Mouse (Mus musculus) hindbrain, embryonic 12.5 days (tissue): Measurements from ENCODE around the gene Igfbp6. TPM values are rescaled to one million over a fixed set of nuclear protein-coding genes. Genes with fewer than 3 reads are reported as not detected.

Experiments
- ATAC-seq: fragments of 200-750 bp; cut with Nextera tagmentation; 2 replicates; pipeline ENCODE4 v1.8.0; 2017; ENCODE audit warnings: moderate TSS enrichment; ENCODE audit not compliant: low FRiP score
- H3K27ac ChIP-seq: fragments of 300-500 bp; sonication (generic); 2 replicates; pipeline ENCODE4 v1.5.1; 2016; ENCODE audit warnings: mild to moderate bottlenecking
- H3K27me3 ChIP-seq: fragments of 300-500 bp; sonication (generic); 2 replicates; pipeline ENCODE4 v1.6.1; 2016; ENCODE audit warnings: mild to moderate bottlenecking
- H3K36me3 ChIP-seq: fragments of 300-500 bp; sonication (generic); 2 replicates; pipeline ENCODE4 v1.6.1; 2016; ENCODE audit warnings: mild to moderate bottlenecking
- H3K4me1 ChIP-seq: fragments of 300-500 bp; sonication (generic); 2 replicates; pipeline ENCODE4 v1.6.1; 2016
- H3K4me2 ChIP-seq: fragments of 300-500 bp; sonication (generic); replicated peaks from 2 replicates; pipeline ENCODE4 v1.6.1; 2016; ENCODE audit warnings: mild to moderate bottlenecking
- H3K4me3 ChIP-seq: fragments of 300-500 bp; sonication (generic); 2 replicates; pipeline ENCODE4 v1.5.1; 2016; ENCODE audit warnings: mild to moderate bottlenecking
- H3K9ac ChIP-seq: fragments of 300-500 bp; sonication (generic); 2 replicates; pipeline ENCODE4 v1.6.1; 2016; ENCODE audit warnings: mild to moderate bottlenecking, moderate library complexity
- H3K9me3 ChIP-seq: fragments of 300-500 bp; sonication (generic); replicated peaks from 2 replicates; pipeline ENCODE4 v1.6.1; 2016; ENCODE audit warnings: mild to moderate bottlenecking
- WGBS: fragments of 180-500 bp; shearing (Covaris S2); methylation state at CpG from one replicate; pipeline ENCODE4 v1.1.7; 2016; 5-methylcytosine and 5-hydroxymethylcytosine counted together
- polyA plus RNA-seq: library from polyadenylated mRNA; unstranded; fragments of >200 nt; fragmentation: Nextera tagmentation; extraction: Ambion mirVana; gene quantifications from 2 replicates; pipeline ENCODE4 v1.2.1, GENCODE M21; 2016

Igfbp6 gene
- polyA plus RNA-seq, 1 experiment from 2014 or later, result not detected

DNA sequence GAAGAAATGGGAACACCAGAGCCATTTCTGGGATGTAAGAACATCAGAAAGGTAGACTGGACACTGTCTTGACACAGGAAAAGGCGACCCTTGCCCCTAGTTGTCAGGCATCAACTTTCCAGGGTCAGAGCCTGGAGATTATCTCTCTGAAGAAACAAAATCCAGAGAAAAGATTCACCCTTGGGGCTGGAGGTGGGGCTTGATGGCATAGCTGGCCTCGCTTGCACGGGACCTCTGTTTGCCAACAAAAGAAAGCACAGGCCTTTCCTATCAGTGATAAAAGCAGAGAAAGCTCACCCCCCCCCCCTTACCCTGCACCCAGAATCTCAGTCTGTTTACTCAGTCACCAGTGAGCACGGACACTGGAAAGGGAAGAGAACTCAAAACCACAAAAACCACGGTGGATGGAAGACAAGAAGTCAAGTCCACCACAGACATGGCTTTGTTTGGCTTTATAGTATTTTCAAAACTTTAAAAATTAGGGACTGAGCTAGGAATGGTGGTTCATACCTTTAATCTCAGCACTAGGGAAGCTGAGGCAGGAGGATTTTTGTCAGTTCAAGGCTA is 48.7 kb downstream of the Igfbp6 start:
- no peak overlapping the region for H3K27ac ChIP-seq
- H3K36me3 ChIP-seq, result 0 out of 2 replicates have a peak, but pooled peaks cover 5% of the 10 kb centered on the region
- H3K27me3 ChIP-seq, result no peaks in the 10 kb centered on the region
- H3K9ac ChIP-seq, result no peak overlapping the region
- ATAC-seq, result no peak
- no peaks in the 10 kb centered on the region for H3K4me1 ChIP-seq
- 65% methylated on average over 5 of the region's 5 CpGs for WGBS
- no peak overlapping the region for H3K4me2 ChIP-seq
- H3K4me3 ChIP-seq, result no peak overlapping the region
- no peaks in the 10 kb centered on the region for H3K9me3 ChIP-seq

DNA sequence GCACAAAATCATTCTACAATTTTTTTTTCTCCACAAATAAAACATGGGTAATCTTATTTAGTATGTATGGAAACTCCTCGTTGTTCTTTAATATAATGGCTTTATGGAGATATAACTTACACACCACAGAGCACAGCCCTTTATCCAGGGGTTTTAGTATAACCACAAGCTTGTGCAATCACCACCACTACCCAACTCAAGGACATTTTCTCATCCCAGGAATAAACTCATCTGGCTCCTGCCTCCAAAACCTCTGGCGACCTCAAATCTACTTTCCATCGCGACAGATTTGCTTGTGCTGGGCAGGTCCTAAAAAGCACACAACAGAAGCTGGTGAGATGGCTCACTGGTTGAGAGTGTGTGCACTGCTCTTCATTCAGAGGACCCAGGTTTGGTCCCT is 49.5 kb downstream of the Igfbp6 start:
- 90% methylated on average over 4 of the region's 4 CpGs for WGBS
- Histone ChIP-seq H3K9ac (no peak overlapping the region), H3K4me1 (no peaks in the 10 kb centered on the region), H3K27me3 (no peaks in the 10 kb centered on the region), H3K9me3 (no peaks in the 10 kb centered on the region), H3K4me3 (no peak overlapping the region), H3K36me3 (no peaks in the 10 kb centered on the region), H3K4me2 (no peak overlapping the region), H3K27ac (no peak overlapping the region)
- ATAC-seq, result no peak

DNA sequence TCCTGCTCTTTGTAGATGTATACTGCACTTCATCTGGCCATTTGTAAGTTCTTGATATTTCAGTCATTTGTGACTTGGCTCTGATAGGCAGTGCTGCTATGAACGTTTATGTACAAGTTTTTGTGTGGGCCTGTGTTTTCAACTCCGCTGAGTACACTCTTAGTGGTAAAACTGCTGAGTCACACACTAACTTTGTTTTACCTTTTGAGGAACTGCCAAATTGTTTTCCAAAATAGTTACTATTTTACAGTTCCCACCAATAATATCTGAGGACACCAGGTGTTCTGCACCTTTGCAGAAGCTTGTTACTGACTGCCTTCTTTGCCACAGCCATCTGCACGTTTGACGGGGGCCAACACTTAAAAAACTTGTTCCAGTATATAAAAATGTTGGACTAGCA is 50.3 kb downstream of the Igfbp6 start:
- H3K9me3 ChIP-seq, result no peaks in the 10 kb centered on the region
- WGBS, result 88% methylated on average over 4 of the region's 4 CpGs
- no peak for ATAC-seq
- H3K36me3 ChIP-seq, result no peaks in the 10 kb centered on the region
- no peak overlapping the region for H3K4me3 ChIP-seq
- no peak overlapping the region for H3K27ac ChIP-seq
- H3K9ac ChIP-seq, result no peak overlapping the region
- H3K4me1 ChIP-seq, result no peaks in the 10 kb centered on the region
- no peaks in the 10 kb centered on the region for H3K27me3 ChIP-seq
- no peak overlapping the region for H3K4me2 ChIP-seq

DNA sequence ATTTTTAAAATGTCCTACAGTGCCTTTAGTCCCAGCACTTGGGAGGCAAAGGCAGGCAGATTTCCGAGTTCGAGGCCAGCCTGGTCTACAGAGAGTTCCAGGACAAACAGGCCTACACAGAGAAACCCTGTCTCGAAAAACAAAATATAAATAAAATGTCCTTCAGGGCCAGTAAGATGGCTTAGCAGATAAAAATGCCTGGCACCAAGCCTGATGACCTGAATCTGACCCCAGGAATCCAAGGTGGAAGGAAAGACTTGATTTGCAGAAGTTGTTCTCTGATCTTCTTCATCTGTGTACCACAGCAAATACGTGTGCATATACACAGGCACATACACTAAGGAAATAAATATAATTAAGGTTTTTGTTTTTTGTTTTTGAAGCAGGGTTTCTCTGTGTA is 51.2 kb downstream of the Igfbp6 start:
- Histone ChIP-seq H3K4me3 (no peak overlapping the region), H3K4me2 (no peak overlapping the region), H3K27ac (no peak overlapping the region), H3K27me3 (no peaks in the 10 kb centered on the region), H3K36me3 (no peaks in the 10 kb centered on the region), H3K9me3 (no peaks in the 10 kb centered on the region), H3K4me1 (no peaks in the 10 kb centered on the region), H3K9ac (no peak overlapping the region)
- 88% methylated on average over 4 of the region's 4 CpGs for WGBS
- ATAC-seq, result no peak

DNA sequence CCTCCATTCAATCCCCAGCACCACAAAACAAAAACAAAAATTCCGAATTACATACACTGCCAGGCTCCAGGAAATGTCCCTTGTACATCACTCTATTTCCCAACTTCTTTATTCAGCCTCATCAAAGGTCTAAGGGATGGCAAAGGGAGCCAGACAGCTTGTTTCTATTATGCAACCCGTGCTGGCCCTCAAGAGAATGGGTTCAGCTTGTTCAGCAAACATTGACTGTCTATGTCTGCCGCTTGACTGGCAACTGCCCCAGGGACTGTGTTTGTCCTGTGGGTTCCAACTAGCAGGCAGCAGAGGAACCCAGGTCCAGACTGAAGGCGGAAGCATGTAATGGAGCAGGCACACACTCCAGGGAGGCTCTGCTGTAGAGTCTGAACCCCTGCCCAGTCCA is 54.7 kb downstream of the Igfbp6 start:
- ATAC-seq, result no peak
- H3K9ac ChIP-seq, result no peak overlapping the region
- H3K27ac ChIP-seq, result no peak overlapping the region
- H3K4me1 ChIP-seq, result peaks cover 7% of the 10 kb centered on the region
- H3K4me3 ChIP-seq, result no peak overlapping the region
- no peak overlapping the region for H3K4me2 ChIP-seq
- H3K36me3 ChIP-seq, result no peaks in the 10 kb centered on the region
- WGBS, result 79% methylated on average over 4 of the region's 4 CpGs
- H3K9me3 ChIP-seq, result no peaks in the 10 kb centered on the region
- H3K27me3 ChIP-seq, result no peaks in the 10 kb centered on the region

Other genes starting within 250 kb of the Igfbp6 start
- 0.21 TPM in 1 of 2 replicates, not detected in the other for gene Krt4, start 219.6 kb upstream of the Igfbp6 start, polyA plus RNA-seq
- gene Krt79, start 204.0 kb upstream of the Igfbp6 start, polyA plus RNA-seq, result not detected in 2 replicates
- gene Krt78, start 190.1 kb upstream of the Igfbp6 start, polyA plus RNA-seq, result not detected in 2 replicates
- 18.2 and 28.2 TPM in 2 replicates for gene Krt8, start 139.9 kb upstream of the Igfbp6 start, polyA plus RNA-seq
- 19.8 and 30.0 TPM in 2 replicates for gene Krt18, start 116.2 kb upstream of the Igfbp6 start, polyA plus RNA-seq
- 94.0 and 97.1 TPM in 2 replicates for gene Eif4b, start 70.6 kb upstream of the Igfbp6 start, polyA plus RNA-seq
- 21.8 and 22.7 TPM in 2 replicates for gene Tns2, start 43.9 kb upstream of the Igfbp6 start, polyA plus RNA-seq
- 28.1 and 29.2 TPM in 2 replicates for gene Spryd3, start 8.1 kb upstream of the Igfbp6 start, polyA plus RNA-seq
- 0.09 TPM in 1 of 2 replicates, not detected in the other for gene Soat2, start 6.2 kb downstream of the Igfbp6 start, polyA plus RNA-seq
- 111 and 113 TPM in 2 replicates for gene Zfp740, start 58.9 kb downstream of the Igfbp6 start, polyA plus RNA-seq
- gene Csad, start 60.4 kb downstream of the Igfbp6 start, polyA plus RNA-seq, result 49.3 and 53.5 TPM in 2 replicates
- gene Itgb7, start 87.6 kb downstream of the Igfbp6 start, polyA plus RNA-seq, result 1.1 and 2.2 TPM in 2 replicates
- gene Rarg, start 113.2 kb downstream of the Igfbp6 start, polyA plus RNA-seq, result 42.2 and 45.6 TPM in 2 replicates
- gene Gm9918, start 126.2 kb downstream of the Igfbp6 start, polyA plus RNA-seq, result 0.30 and 0.49 TPM in 2 replicates
- 54.2 and 54.9 TPM in 2 replicates for gene Mfsd5, start 135.1 kb downstream of the Igfbp6 start, polyA plus RNA-seq
- 26.7 and 27.3 TPM in 2 replicates for gene Espl1, start 151.9 kb downstream of the Igfbp6 start, polyA plus RNA-seq
- gene Pfdn5, start 181.8 kb downstream of the Igfbp6 start, polyA plus RNA-seq, result 331 and 402 TPM in 2 replicates
- 78.4 and 90.8 TPM in 2 replicates for gene Myg1, start 187.3 kb downstream of the Igfbp6 start, polyA plus RNA-seq
- 54.6 and 60.9 TPM in 2 replicates for gene Aaas, start 206.4 kb downstream of the Igfbp6 start, polyA plus RNA-seq
- gene Sp7, start 222.8 kb downstream of the Igfbp6 start, polyA plus RNA-seq, result 1.9 and 2.1 TPM in 2 replicates